Comparison of ENCODE assay signal across 9 mouse cellular contexts in genomic region chr11:8955678-8956077, GRCm38 (mm10). TPM values are rescaled to one million over a fixed set of nuclear protein-coding genes. Genes with fewer than 3 reads are reported as not detected.
DNase-seq lines count a peak whose midpoint lies in the region; ATAC-seq and TF ChIP-seq lines count a peak whose summit lies in the region.
"Had no signal": no experiment of that assay in that cellular context is flagged by ENCODE, and none has a peak within 500 bp of the region (broad histone marks: within the 10 kb centered on the region; RNA-seq: fewer than 3 reads in every experiment).

No protein-coding gene starts in this region.

- H3K9ac ChIP-seq in kidney, embryonic 16.5 days (replicated peaks; ENCODE audit: low read length): no peak overlapping the region

- 8% methylated on average over 1 of the region's 1 CpGs for WGBS in lung, adult 2 months
- 21% methylated on average over 1 of the region's 1 CpGs for WGBS in kidney, embryonic 16.5 days
- WGBS in midbrain, embryonic 10.5 days: 14% methylated on average over 1 of the region's 1 CpGs

- no peaks in the 10 kb centered on the region; the same call in 1 of the 2 replicates for H3K9me3 ChIP-seq in kidney, embryonic 16.5 days (ENCODE audit: low read length)
- H3K9me3 ChIP-seq in midbrain, embryonic 10.5 days (replicated peaks): no peaks in the 10 kb centered on the region

- no peaks in the 10 kb centered on the region for H3K4me1 ChIP-seq in lung, adult 2 months (ENCODE audit: control insufficient read depth, insufficient read depth, low read length)
- H3K4me1 ChIP-seq in kidney, embryonic 16.5 days (ENCODE audit: insufficient read depth, low read length): 0 out of 2 replicates have a peak, but pooled peaks cover 3% of the 10 kb centered on the region
- no peaks in the 10 kb centered on the region for H3K4me1 ChIP-seq in midbrain, embryonic 10.5 days

- no peak overlapping the region for H3K4me3 ChIP-seq in lung, adult 2 months (replicated peaks; ENCODE audit: extremely low read depth, low read depth, low read length)
- no peak overlapping the region for H3K4me3 ChIP-seq in kidney, embryonic 16.5 days (ENCODE audit: low read length)
- H3K4me3 ChIP-seq in midbrain, embryonic 10.5 days: no peak overlapping the region

- TF ChIP-seq CTCF in lung, adult 2 months (IDR thresholded peaks at IDR 0.05; ENCODE audit: insufficient read depth, low read length): peak; percentile 54

- H3K27me3 ChIP-seq in kidney, embryonic 16.5 days (ENCODE audit: insufficient read depth, low read length): no peaks in the 10 kb centered on the region
- H3K27me3 ChIP-seq in midbrain, embryonic 10.5 days (ENCODE audit: low read depth, poor library complexity, severe bottlenecking): no peaks in the 10 kb centered on the region

- peak; percentile 75; the same call in 1 of the 2 replicates for ATAC-seq in kidney, embryonic 16.5 days (ENCODE audit: low FRiP score, low TSS enrichment)
- ATAC-seq in activated CD4-positive, CD25-positive, alpha-beta regulatory T cell, adult 4 months: no peak

- no peak overlapping the region for H3K4me2 ChIP-seq in kidney, embryonic 16.5 days (replicated peaks; ENCODE audit: low read depth, low read length)

- no peaks in the 10 kb centered on the region for H3K36me3 ChIP-seq in kidney, embryonic 16.5 days (ENCODE audit: insufficient read depth, low read length)
- no peaks in the 10 kb centered on the region for H3K36me3 ChIP-seq in midbrain, embryonic 10.5 days

- TF ChIP-seq POLR2A in lung, adult 2 months (IDR thresholded peaks at IDR 0.05; ENCODE audit: borderline replicate concordance, extremely low read depth, low read depth, low read length): no peak

- peak; percentile 6 to 42 for DNase-seq in adrenal gland, adult (ENCODE audit: inconsistent age in 2 of 2, low spot score in 1 of 2)
- no peak for DNase-seq in adrenal gland, adult 8-10 months
- peak; percentile 9 for DNase-seq in lung, adult 2 months
- no peak for DNase-seq in lung, adult 18-20 months
- DNase-seq in embryo, embryonic 11.5 days (ENCODE audit: low read depth, low spot score): peak; percentile 41
- DNase-seq in midbrain, embryonic 10.5 days (ENCODE audit: low spot score): peak; percentile 31

- no peak overlapping the region for H3K27ac ChIP-seq in kidney, embryonic 16.5 days (ENCODE audit: low read length)
- H3K27ac ChIP-seq in midbrain, embryonic 10.5 days (replicated peaks): no peak overlapping the region

RNA-seq across cellular contexts. Expression of gene Pkd1l1, which starts 17.4 kb away (rescaled TPM):
- under 1 TPM; 0.05 to 0.15 (median 0.11) TPM for total RNA-seq in adrenal gland, adult 8-10 months (2022)
- polyA plus RNA-seq in lung, adult 2 months (2012; rRNA removed): 0.08 and 0.52 TPM in 2 replicates
- 0.13 and 0.45 TPM in 2 replicates for polyA plus RNA-seq in kidney, embryonic 16.5 days (2015; fragmentation: Nextera tagmentation; extraction: Ambion mirVana)
- 0.05 and 0.07 TPM in 2 replicates for polyA plus RNA-seq in midbrain, embryonic 10.5 days (2016; fragmentation: Nextera tagmentation; extraction: Ambion mirVana)
- polyA plus RNA-seq in activated CD4-positive, CD25-positive, alpha-beta regulatory T cell, adult 4 months (2017; shearing (Covaris generic)): not detected
- total RNA-seq: gastrocnemius, postnatal 4 days had no signal

RNA-seq across cellular contexts. Expression of gene Hus1, which starts 55.3 kb away (rescaled TPM):
- 10 to 100 TPM in 2 of 4 experiments, 1 to 10 TPM in 2; 8.7 to 13.8 (median 10.2) TPM for total RNA-seq in adrenal gland, adult 8-10 months (2022)
- 9.1 and 11.5 TPM in 2 replicates for polyA plus RNA-seq in lung, adult 2 months (2012; rRNA removed)
- 20.5 and 23.3 TPM in 2 replicates for polyA plus RNA-seq in kidney, embryonic 16.5 days (2015; fragmentation: Nextera tagmentation; extraction: Ambion mirVana)
- polyA plus RNA-seq in midbrain, embryonic 10.5 days (2016; fragmentation: Nextera tagmentation; extraction: Ambion mirVana): 21.5 and 23.2 TPM in 2 replicates
- polyA plus RNA-seq in activated CD4-positive, CD25-positive, alpha-beta regulatory T cell, adult 4 months (2017; shearing (Covaris generic)): 1 to 10 TPM; 6.9 to 7.6 TPM

Comparison
In these comparisons a context has a peak if more than half of its experiments do, and no peak if none do; other contexts are left out.
1. DNase-seq: peak in adrenal gland, adult (2 of 2), lung, adult 2 months (single experiment), embryo, embryonic 11.5 days (single experiment) and midbrain, embryonic 10.5 days (single experiment); none in adrenal gland, adult 8-10 months (single experiment) and lung, adult 18-20 months (0 of 2).